Mouse (Mus musculus) brain, adult 2 months (tissue): ENCODE measurements at regions not wholly inside any gene's neighbourhood (a gene's known extent, or its start where the extent isn't known, plus 50 kb on each side); places are given as distances from the start of the nearest gene placed in this dataset.
"Not testable (repeated sequence)": the region's sequence is repeated elsewhere in the genome, so short reads cannot be mapped to it uniquely, and the experiment has no call there.

ENCODE experiments used
- DNase-seq: peaks from one replicate; pipeline ENCODE4 v3.0.0; 2011; ENCODE audit warnings: low read depth, low spot score

DNA sequence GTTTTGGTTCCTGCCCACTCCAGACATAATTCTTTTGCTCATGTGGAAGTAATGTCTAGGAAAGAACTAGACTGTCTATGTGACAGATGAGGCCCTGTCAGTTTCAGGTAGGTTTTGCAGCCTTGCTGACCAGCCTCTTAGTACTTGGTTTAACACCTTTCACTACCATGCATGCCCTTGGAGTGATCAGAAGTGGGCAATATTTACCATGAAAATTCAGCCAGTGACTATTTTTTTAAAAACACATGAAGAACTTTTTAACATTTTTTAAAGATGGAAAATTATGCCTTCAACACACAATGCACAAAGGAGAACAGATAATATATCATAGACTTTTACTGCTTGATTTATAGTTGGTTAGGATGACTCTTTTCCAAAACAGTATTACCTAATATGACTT, 58.1 kb downstream of the Cox7c start:
- no peak for DNase-seq

DNA sequence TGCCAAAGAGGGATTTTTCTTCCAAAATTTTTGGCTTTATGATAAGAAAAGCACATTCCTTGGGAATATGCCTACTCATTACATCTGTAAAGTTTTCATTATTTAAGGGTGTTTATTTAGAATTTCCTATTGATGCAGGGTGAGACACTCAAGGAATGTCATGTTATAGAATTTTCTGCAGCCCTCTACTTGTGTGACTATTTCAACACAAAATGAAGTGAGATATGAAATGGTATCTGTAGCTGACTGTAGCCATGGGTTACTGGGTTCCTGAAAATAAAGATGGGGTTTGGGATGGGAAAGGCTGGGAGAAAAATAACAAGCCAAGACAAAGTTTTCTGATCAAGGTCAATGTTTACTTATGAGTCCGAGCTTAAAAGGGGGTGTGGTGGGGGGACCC, 64.6 kb downstream of the Cox7c start:
- DNase-seq, result no peak

DNA sequence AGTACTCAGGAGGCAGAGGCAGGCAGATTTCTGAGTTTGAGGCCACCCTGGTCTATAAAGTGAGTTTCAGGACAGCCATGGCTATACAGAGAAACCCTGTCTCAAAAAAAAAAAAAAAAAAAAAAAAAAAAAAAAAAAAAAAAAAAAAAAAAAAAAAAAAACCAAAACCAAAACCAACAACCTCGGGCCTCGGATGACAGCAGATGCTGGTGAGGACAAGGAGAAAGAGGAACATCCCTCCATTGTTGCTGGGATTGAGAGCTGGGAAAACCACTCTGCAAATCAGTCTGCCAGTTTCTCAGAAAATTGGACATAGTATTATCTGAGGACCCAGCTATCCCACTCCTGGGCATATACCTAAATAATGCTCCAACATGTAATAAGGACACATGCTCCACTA, 82.7 kb downstream of the Cox7c start:
- DNase-seq, result not testable (repeated sequence)

DNA sequence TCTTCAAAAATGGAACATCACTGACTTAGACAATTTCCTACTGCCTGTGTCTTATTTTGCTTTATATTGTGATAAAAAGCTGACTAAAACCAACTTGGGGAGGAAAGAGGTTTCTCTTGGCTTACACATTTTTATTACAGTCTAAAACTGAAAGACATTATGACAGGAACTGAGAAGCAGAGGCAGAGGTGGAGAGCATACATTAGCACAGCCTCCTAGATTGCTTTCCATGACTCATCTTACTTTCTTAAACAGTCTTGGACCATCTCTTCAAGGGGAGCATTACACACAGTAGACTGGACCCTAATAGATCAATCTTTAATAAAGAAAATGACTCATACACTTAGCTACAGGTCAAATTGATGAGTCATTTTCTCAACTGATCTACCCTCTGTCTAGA, 91.4 kb downstream of the Cox7c start:
- DNase-seq, result peak; percentile 33

DNA sequence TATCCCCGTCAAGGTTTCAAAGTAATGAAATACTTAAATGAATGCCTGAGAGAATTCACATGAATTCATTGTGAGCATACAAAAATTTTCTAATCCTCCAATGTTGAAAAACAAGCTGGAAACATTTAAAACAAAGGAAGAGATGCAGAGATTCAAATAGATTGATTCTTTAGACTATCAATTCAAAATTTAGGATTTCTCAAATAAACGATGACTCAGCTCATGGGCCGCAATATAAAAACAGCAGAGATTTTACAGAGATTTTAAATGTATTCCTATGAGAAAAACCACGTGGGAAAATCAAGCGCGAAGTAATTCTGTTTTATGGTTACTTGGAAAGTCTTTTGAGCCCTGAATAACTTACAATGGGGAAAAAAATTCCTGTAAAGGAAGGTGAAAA, 93.8 kb downstream of the Cox7c start:
- no peak for DNase-seq

DNA sequence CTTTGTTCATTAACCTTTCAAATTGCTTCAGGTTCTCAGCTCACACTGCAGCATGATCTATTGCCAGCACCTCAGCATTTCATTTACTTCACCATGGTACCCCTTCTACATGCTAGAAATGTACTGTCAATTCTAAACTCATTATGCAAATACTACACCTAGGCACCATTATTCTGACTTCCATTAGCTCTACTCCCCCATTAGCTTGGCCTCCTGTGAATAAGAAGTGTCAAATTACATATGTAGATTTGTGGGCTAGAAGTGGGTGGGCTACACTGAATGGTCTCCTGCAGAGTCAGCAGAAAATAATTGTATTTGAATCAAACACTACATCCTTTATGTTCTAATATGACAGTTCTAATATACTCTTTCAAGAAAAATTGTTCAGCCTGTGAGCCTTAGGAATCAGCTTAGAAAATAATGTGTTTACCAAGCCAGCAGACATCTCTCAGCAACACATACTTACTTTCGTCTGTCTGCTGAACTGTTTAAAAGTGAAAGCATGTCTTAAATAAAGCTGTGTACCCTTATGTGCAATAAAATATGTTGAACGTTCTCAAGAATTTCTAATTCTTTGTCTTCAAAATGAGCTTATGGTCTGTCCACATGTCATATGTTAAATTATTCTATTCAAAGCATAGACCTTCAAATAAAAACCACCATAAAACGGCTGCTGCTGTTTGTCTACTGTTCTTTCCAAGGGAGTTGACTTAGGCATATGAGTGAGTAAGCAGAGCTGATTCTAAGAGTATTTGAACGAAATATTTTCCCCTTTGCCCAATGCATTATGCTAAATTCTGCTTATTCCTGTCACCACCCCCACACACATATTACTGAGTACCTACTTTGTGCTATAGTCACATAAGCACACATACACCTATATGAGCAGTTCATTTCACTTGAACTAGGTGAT, 119.6 kb downstream of the Cox7c start:
- peak; percentile 2 for DNase-seq

DNA sequence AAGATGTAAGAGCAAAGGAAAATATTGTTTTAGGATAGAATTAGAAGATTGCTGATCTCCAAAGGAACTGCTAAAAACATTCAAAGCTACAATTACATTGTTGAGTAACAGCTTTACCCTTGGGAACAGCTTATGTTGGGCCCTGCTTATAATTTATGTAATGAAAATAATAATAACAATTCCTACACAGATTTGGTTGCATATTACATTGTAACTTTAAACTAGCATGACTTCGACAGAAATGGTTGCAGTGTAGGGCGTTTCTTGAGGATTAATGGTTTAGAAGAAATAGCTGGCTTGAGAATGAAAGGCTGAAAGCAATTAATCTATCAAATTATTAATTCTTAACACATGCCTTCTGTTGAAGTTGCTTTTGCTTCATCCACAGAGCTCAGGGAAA, 120.4 kb downstream of the Cox7c start:
- DNase-seq, result no peak

DNA sequence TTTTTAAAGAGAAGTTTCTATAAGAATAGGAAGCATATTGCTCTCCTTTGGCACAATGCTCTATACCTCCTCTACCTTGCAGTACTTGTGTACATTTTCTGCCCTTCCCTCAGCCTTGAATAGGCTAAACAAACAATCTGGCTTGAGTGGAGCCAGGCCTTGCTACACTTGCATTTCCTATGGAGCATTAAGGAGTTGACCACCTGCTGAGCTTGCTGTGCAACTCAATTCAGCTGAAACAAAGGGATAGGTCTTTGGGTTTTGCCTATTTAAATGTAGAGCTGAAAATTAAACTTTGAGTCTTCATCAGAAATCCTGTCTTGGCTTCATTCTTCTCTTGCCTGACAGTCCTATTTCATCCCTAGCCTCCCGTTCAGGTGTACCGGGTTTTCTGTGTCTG, 124.0 kb downstream of the Cox7c start:
- DNase-seq, result no peak

DNA sequence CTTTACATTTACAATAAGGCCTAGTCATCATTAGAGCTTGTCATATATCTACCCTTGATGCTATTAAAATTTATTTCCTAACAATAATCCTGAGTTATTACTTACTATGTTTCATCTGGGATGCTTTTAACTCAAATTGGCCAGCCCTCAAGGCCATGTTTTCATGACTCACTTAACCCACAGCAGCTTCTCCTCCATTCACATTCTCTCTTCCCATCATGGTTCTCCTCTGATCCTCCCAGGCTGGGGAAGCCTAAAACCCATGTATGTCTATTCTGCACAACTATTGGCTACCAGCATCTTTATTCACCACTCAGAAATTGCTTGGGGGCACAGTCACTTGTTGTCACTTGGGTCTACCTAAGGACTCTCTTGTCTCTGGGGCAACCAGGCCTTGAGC, 144.9 kb downstream of the Cox7c start:
- no peak for DNase-seq

DNA sequence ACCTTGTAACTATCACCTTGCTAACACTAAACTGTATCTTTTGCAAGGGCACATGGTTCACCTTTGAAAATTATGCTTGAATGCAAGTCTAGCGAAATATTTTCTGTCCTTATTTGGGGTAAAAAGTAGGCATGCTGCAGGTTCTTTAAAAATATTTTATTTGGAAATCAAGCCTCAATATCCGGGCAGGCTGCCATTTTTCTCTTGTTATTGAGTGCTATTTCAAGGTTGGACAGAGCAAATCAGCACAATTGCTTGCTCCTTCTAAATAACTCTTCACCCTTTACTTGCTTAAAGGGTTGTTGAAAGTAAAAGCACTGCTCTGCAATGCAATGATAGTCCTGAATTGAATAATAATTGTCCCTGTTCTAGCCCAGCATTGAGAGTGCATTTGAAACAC, 149.0 kb downstream of the Cox7c start:
- peak; percentile 40 for DNase-seq

DNA sequence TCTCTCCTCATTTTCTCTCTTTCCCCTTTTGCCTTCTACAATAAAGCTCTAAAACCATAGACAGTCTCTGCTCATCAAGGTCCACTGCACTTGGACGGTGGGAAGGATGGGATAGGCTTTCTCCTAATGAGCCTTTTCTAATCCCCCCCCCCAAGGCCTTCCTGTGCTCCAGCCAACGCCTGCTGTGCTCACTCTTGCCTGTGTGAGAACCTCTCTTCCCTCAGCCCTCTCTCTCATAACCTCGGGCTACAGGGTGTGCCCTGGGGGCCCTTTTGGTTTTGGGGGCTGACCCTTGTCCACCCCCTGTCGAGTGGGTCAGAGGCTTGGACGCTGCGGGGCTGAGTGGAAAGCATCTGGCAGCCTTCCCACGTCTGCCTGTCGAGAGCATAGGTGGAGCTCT, 151.6 kb downstream of the Cox7c start:
- DNase-seq, result no peak

DNA sequence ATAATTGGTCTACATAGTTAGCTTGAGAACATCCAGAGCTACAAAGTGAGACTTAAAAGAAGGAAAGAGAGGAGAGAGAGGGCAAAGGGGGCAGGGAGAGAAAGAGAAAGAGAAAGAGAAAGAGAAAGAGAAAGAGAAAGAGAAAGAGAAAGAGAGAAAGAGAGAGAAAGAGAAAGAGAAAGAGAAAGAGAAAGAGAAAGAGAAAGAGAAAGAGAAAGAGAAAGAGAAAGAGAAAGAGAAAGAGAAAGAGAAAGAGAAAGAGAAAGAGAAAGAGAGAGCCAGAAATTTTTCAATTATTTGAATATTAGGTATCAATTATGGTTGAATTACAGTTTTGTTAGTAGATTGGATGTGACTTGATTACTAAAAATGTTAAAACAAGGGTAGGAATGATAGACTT, 156.9 kb downstream of the Cox7c start:
- not testable (repeated sequence) for DNase-seq

DNA sequence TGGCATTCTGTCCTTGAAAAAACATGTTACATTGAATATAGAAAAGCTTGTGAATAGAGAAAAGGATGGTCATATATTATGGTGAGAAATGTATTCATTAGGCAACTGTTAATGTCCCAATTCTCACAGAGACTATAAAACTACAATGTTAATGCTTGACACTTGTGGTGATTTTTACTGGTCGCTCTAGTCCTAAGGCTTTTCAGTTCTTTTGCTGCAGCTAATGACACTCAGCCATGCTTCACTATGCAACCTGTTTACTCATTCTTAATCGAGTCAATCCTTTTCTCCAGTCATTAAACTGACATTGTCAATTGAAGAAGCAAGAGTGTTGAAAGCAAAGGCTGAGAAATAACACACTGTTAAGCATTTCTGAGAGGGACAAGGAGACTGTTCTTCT, 163.9 kb downstream of the Cox7c start:
- DNase-seq, result no peak

DNA sequence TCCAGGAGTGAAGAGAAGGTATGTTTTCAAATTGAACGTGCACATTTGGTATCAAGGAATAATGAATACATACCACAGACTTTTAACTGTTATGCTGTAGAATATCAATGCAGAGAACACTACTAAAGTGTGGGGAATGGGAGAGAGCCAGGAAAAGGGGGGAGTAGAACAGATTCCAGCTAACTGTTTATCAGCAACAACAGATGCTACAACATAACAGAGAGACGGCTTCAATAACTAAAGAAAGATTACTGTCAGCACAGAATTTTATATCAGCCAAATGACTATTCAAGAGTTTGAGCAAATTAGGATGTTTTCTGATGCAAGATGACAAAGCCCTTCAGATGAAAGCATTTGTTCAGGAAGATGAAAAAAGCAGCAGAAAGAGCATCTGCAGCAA, 183.0 kb downstream of the Cox7c start:
- DNase-seq, result peak; percentile 27

DNA sequence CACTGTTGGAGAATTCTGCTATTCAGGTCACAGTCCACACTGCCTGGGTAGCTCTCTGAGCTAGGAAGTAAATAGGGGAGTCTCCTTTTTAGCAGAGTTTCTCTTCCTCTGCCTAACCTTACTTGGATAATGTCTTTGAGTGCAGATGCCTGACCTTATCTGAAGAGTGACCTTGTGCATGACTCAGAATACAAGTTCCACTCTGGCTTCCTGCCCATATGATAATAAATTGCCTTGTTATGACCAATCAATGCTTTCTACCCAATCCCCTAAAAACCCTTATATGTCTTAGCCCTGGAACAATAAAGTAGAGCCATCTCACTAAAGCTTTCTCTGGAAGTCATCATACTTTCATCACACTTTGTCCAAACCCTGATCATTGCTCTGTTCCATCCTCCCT, 198.4 kb downstream of the Cox7c start:
- no peak for DNase-seq

DNA sequence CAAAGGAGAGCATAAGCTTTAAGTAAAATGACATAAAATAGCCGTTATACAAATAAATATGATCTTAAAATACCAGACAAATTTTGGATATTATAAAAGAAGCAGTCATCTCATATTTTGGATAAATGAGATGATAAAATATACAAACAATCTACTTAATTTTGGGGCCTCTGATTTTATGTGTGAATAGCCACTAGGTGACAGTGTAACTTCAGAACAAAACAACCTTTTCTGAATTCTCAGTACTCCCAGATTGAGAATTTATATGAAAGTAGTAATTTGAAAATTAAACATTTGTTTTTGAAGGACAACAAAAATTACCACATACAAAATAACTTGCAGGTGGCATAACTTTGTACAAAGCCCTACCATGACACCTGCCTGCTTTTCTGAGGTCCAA, 216.8 kb downstream of the Cox7c start:
- DNase-seq, result peak; percentile 7
